Mouse (Mus musculus) midbrain, embryonic 13.5 days (tissue): ENCODE results near the gene Gm27029. TPM values are rescaled to one million over a fixed set of nuclear protein-coding genes. Genes with fewer than 3 reads are reported as not detected.
"Not testable (repeated sequence)": the region's sequence is repeated elsewhere in the genome, so short reads cannot be mapped to it uniquely, and the experiment has no call there.

Source experiments
- ATAC-seq: fragments of 200-750 bp; cut with Nextera tagmentation; 2 replicates; pipeline ENCODE4 v1.8.0; 2017; ENCODE audit warnings: mild to moderate bottlenecking, moderate TSS enrichment, moderate library complexity
- H3K27ac ChIP-seq: fragments of 300-500 bp; sonication (generic); 2 replicates; pipeline ENCODE4 v1.5.1; 2015; ENCODE audit warnings: inconsistent platforms, mild to moderate bottlenecking, moderate library complexity
- H3K27me3 ChIP-seq: fragments of 300-500 bp; sonication (generic); 2 replicates; pipeline ENCODE4 v1.6.1; 2015; ENCODE audit warnings: mild to moderate bottlenecking, inconsistent platforms
- H3K36me3 ChIP-seq: fragments of 300-500 bp; sonication (generic); 2 replicates; pipeline ENCODE4 v1.6.1; 2015; ENCODE audit warnings: mild to moderate bottlenecking, inconsistent platforms
- H3K4me1 ChIP-seq: fragments of 300-500 bp; sonication (generic); replicated peaks from 2 replicates; pipeline ENCODE4 v1.6.1; 2015; ENCODE audit warnings: inconsistent platforms
- H3K4me2 ChIP-seq: fragments of 300-500 bp; sonication (generic); replicated peaks from 2 replicates; pipeline ENCODE4 v1.6.1; 2015; ENCODE audit warnings: moderate library complexity, mild to moderate bottlenecking, inconsistent platforms
- H3K4me3 ChIP-seq: fragments of 300-500 bp; sonication (generic); replicated peaks from 2 replicates; pipeline ENCODE4 v1.5.1; 2015; ENCODE audit warnings: mild to moderate bottlenecking, inconsistent platforms
- H3K9ac ChIP-seq: fragments of 300-500 bp; sonication (generic); replicated peaks from 2 replicates; pipeline ENCODE4 v1.6.1; 2015; ENCODE audit warnings: mild to moderate bottlenecking, inconsistent platforms
- H3K9me3 ChIP-seq: fragments of 300-500 bp; sonication (generic); 2 replicates; pipeline ENCODE4 v1.6.1; 2016; ENCODE audit warnings: mild to moderate bottlenecking, inconsistent platforms
- WGBS: fragments of 180-500 bp; shearing (Covaris S2); methylation state at CpG from one replicate; pipeline ENCODE4 v1.1.7; 2015; 5-methylcytosine and 5-hydroxymethylcytosine counted together
- polyA plus RNA-seq: library from polyadenylated mRNA; unstranded; fragments of >200 nt; fragmentation: Nextera tagmentation; extraction: Ambion mirVana; gene quantifications from 2 replicates; pipeline ENCODE4 v1.2.1, GENCODE M21; 2015

Gene Gm27029
- polyA plus RNA-seq, 1 experiment from 2014 or later: 6.6 TPM

DNA sequence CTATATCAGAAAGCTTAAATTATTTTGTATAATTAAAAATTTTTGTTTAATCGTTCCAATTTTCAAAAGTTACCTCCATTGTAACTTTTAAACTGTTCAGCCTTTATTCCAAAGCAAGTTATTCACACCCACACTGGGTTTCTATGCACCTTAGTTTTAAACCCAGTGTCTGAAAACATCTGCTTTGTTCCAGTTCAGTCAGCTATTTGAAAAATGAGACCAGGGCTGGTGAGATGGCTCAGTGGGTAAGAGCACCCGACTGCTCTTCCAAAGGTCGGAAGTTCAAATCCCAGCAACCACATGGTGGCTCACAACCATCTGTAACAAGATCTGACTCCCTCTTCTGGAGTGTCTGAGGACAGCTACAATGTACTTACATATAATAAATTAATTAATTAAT is 13.4 kb upstream of the Gm27029 start:
- H3K9me3 ChIP-seq, H3K4me3 ChIP-seq, H3K9ac ChIP-seq, H3K27ac ChIP-seq, H3K4me2 ChIP-seq, ATAC-seq, H3K27me3 ChIP-seq, H3K4me1 ChIP-seq: not testable (repeated sequence)
- H3K36me3 ChIP-seq: peaks cover 31% of the 10 kb centered on the region
- WGBS: 65% methylated on average over 3 of the region's 3 CpGs

DNA sequence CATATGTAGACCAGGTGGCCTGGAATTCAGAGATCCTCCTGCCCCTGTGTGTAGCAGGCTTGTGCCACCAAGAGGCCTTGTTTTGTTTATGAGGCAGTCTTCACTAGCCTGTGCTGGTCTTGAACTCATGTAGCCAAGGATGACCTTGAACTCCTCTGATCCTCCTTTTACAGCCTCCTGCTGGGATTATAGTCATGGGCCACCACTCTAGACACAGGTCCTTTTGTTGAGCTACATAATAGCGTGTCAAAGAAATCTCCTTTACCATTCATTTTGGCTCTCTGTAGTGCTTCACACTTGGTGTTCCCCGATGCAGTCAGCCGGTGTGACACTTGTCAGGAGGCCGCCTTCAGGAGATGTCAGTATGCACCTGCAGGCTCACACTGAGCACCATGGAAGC is 12.3 kb upstream of the Gm27029 start:
- Histone ChIP-seq H3K36me3 (peaks cover 39% of the 10 kb centered on the region), H3K4me2 (no peak overlapping the region), H3K27me3 (no peaks in the 10 kb centered on the region), H3K27ac (no peak overlapping the region), H3K4me1 (no peaks in the 10 kb centered on the region), H3K4me3 (no peak overlapping the region), H3K9me3 (no peaks in the 10 kb centered on the region), H3K9ac (no peak overlapping the region)
- no peak for ATAC-seq
- 35% methylated on average over 4 of the region's 4 CpGs for WGBS

DNA sequence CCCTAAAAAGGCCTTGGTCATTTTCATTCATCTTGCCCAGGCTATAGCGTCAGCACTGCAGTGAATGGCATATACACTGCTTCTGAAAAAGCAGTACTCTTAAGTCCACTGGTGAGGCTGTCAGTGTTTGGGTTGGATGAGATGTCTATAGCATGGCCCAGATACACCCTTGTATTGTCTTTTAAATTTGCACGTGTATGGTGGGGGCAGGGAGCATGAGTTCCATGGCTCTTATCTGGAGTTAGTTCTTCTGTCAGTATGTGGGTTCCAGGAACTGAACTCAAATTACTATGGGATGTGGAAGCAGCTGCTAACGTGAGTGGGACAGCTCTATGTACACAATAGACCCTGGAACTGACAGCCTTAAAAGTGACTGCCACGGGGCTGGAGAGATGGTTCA is 11.2 kb upstream of the Gm27029 start:
- 88% methylated on average over 4 of the region's 4 CpGs for WGBS
- H3K27me3 ChIP-seq: no peaks in the 10 kb centered on the region
- no peak overlapping the region for H3K9ac ChIP-seq

DNA sequence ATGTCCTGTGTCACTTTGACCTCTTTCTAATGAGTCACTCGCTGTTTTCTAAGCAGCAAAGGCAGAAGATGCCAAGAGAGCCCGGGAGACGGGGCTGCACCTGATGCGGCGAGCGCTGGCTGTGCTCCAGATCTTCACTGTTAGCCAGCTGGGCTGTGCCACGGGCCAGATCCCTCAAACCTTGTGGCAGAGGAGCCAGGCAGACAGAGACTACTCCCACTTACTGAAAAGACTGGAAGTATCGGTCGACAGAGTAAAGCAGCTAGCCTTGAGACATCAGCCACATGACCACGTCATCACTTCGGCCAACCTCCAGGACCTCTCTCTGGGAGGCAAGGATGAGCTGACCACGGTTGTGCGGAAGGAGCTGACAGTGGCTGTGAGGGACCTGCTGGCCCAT is 8.8 kb upstream of the Gm27029 start:
- Histone ChIP-seq H3K36me3 (peaks cover 66% of the 10 kb centered on the region), H3K9ac (no peak overlapping the region)
- ATAC-seq: no peak

More for the DNA sequence above, 11.2 kb upstream of the Gm27029 start:
- Histone ChIP-seq H3K4me3 (no peak overlapping the region), H3K36me3 (peaks cover 50% of the 10 kb centered on the region), H3K4me2 (no peak overlapping the region), H3K4me1 (no peaks in the 10 kb centered on the region), H3K27ac (no peak overlapping the region), H3K9me3 (no peaks in the 10 kb centered on the region)
- ATAC-seq: no peak

DNA sequence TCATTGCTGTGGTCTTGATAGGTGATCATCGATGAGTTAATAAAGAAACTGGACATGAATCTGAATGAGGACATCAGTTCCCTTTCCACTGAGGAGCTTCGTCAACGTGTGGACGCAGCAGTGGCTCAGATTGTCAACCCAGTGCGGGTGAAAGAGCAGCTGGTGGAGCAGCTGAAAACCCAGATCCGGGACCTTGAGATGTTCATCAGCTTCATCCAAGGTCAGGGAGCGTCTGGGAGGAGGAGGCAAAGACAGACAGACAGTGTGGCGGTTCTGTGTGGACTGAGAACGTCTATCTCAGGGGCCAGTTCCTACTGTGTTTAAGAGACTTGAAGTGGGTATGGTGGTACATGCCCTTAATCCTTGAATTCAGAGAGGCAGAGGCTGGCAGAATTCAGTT is 6.7 kb upstream of the Gm27029 start:
- Histone ChIP-seq H3K36me3 (peaks cover 66% of the 10 kb centered on the region), H3K27me3 (no peaks in the 10 kb centered on the region), H3K4me2 (no peak overlapping the region), H3K9me3 (no peaks in the 10 kb centered on the region), H3K4me1 (peaks cover 11% of the 10 kb centered on the region), H3K4me3 (no peak overlapping the region), H3K9ac (no peak overlapping the region), H3K27ac (no peak overlapping the region)
- WGBS: 92% methylated on average over 9 of the region's 9 CpGs
- no peak for ATAC-seq

More for the DNA sequence above, 8.8 kb upstream of the Gm27029 start:
- Histone ChIP-seq H3K27ac (no peak overlapping the region), H3K27me3 (no peaks in the 10 kb centered on the region), H3K9me3 (no peaks in the 10 kb centered on the region), H3K4me2 (no peak overlapping the region), H3K4me1 (no peaks in the 10 kb centered on the region), H3K4me3 (no peak overlapping the region)
- 92% methylated on average over 13 of the region's 13 CpGs for WGBS

DNA sequence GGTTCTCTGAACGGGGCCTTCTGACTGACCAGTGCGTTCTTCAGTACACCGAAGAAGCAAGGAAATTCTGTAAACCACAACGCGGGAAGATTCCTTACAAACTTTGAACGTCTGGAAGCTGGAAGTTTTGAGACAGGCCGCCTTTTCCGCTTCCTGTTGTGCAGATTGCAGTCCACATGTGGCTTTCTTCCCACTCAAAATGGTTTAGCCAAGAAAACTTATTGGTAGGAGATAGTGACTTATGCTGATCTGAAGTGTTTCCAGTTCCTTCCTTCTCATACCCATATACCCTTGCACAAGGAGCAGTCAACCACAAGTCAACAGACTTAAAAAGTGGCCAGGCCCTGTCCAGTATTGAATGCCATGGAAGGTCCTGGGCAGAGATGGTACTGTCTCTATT is 1.6 kb upstream of the Gm27029 start:
- H3K27ac ChIP-seq: no peak overlapping the region
- WGBS: 77% methylated on average over 8 of the region's 8 CpGs
- ATAC-seq: no peak

DNA sequence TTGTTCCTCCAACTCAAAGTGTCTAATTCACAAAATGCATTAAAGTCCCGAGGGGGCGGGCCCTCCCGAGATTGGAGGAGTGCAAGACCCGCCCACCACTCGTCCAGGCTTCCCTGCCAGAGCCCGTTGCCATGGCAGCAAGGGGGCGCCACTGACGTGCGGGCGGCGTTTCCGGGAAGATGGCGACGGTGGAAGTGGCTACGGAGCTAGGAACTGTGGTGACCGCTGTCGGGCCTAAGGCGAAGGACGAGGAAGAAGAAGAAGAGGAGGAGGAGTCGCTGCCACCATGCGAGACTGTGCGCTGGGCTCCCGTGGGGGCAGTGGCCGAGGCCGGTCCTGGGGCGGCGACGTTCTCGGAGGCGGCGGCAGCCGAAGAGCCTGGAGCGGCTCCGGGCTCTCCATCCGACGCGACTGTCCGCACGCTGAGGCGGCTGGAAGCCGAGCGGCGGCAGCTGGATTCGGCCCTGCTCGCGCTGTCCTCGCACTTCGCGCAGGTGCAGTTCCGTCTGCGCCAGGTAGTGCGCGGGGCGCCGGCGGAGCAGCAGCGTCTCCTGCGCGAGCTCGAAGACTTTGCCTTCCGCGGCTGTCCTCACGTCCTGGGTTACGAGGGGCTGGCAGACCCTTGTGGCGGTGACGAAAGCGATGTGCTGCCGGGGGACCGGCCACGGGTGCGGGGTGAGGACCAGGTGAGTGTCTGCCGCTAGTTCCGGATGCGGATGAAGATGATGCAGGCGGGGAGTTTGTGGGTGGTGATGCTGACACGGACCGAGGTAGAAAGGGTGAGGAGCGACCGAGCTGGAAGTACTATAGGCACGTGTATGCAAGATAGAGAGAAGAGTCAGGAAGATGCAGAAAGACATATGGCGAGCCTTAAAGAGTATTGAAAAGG is 573 bp upstream of the Gm27029 start, which contains the start of the genes Rundc1 and Ptges3l:
Gene Rundc1, plus strand, starts transcription at position 161 of the 889 bp plus-strand sequence.
Gene Ptges3l, minus strand, starts transcription at position 409 of the 889 bp plus-strand sequence.
- Histone ChIP-seq H3K4me2 (peak within 1 kb of the TSS; percentile 94), H3K4me3 (peak within 1 kb of the TSS; percentile 72), H3K4me1 (peaks cover 32% of the 10 kb centered on the region), H3K36me3 (peaks cover 9% of the 10 kb centered on the region), H3K9me3 (no peaks in the 10 kb centered on the region), H3K9ac (peak within 1 kb of the TSS; percentile 77), H3K27me3 (peaks cover 5% of the 10 kb centered on the region; the same call in 1 of the 2 replicates), H3K27ac (peak within 1 kb of the TSS; percentile 84)
- WGBS: under 1% methylated on average over 81 of the region's 81 CpGs
- ATAC-seq: peak; percentile 95

More for the DNA sequence above, 1.6 kb upstream of the Gm27029 start:
- Histone ChIP-seq H3K27me3 (peaks cover 5% of the 10 kb centered on the region; the same call in 1 of the 2 replicates), H3K4me2 (peak overlapping the region; percentile 94), H3K9me3 (no peaks in the 10 kb centered on the region), H3K9ac (peak overlapping the region; percentile 77), H3K4me3 (peak overlapping the region; percentile 72), H3K36me3 (peaks cover 19% of the 10 kb centered on the region), H3K4me1 (peaks cover 32% of the 10 kb centered on the region)

DNA sequence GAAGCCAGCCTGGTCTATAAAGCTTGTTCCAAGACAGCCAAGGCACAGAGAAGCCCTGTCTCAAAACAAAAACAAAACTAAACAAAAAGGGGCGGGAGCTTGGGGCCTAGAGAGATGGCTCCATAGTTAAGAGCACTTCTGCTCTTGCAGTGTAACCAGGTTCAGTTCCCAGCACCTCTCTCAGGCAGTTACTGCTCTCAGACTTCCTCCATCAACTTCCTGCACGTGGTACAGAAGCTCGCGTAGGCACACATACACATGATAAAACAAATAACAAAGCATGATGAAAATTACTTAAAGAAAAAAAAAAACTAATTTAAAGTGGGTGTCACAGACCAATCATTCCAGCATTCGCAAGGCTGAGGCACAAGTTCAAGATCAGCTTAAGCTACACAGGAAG is 4.4 kb downstream of the Gm27029 start:
- 93% methylated on average over 5 of the region's 5 CpGs for WGBS
- Histone ChIP-seq H3K27ac (no peak overlapping the region), H3K36me3 (no peaks in the 10 kb centered on the region), H3K9me3 (no peaks in the 10 kb centered on the region), H3K4me1 (peaks cover 22% of the 10 kb centered on the region), H3K27me3 (peaks cover 5% of the 10 kb centered on the region; the same call in 1 of the 2 replicates), H3K4me3 (no peak overlapping the region), H3K4me2 (no peak overlapping the region), H3K9ac (no peak overlapping the region)
- ATAC-seq: no peak

DNA sequence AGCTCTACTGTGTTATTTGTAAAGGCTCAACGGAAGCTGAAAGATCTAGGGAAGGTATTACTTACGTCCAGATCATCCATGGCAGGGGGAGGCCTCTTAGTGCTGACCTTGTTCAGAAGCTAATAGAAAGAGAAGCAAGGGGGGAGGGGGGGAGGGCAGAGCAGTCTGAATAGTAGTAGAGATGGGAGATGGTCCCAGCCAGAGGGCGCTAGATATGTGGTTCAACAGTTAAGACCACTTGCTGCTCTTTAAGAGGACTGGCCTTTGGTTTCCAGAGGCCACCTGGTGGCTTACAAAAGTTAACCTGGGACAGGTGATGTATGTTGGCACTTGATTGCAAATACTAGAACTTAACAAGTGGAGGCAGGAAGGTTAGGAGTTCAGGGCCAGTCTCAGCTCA is 5.0 kb downstream of the Gm27029 start:
- ATAC-seq: no peak
- Histone ChIP-seq H3K27ac (no peak overlapping the region), H3K4me2 (no peak overlapping the region), H3K36me3 (no peaks in the 10 kb centered on the region), H3K4me3 (no peak overlapping the region), H3K9me3 (no peaks in the 10 kb centered on the region), H3K9ac (no peak overlapping the region), H3K27me3 (peaks cover 5% of the 10 kb centered on the region; the same call in 1 of the 2 replicates), H3K4me1 (peaks cover 24% of the 10 kb centered on the region)
- 26% methylated on average over 3 of the region's 3 CpGs for WGBS

DNA sequence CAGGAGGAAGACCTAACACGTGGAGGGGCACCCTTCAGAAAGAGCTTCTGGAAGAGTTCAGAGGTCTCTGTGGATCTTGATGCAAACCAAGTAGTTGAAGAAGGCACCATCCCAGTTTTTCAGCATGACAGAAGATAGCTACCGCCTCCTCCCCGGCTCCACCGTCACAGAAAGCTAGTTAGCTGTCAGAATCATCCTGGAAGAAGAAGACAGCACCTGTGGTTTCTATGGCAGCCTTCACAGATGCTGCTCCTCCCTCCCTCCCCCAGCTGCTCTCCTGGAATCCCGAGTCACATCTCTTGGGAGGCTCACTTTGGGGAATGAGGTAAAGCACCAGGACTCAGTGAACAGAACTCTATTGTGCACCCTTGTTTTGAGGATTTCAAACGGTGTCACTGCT is 5.6 kb downstream of the Gm27029 start:
- Histone ChIP-seq H3K36me3 (no peaks in the 10 kb centered on the region), H3K4me2 (no peak overlapping the region), H3K4me3 (no peak overlapping the region), H3K9me3 (no peaks in the 10 kb centered on the region), H3K4me1 (peaks cover 18% of the 10 kb centered on the region), H3K9ac (no peak overlapping the region), H3K27ac (no peak overlapping the region), H3K27me3 (peaks cover 5% of the 10 kb centered on the region; the same call in 1 of the 2 replicates)
- no peak for ATAC-seq
- 60% methylated on average over 6 of the region's 6 CpGs for WGBS

DNA sequence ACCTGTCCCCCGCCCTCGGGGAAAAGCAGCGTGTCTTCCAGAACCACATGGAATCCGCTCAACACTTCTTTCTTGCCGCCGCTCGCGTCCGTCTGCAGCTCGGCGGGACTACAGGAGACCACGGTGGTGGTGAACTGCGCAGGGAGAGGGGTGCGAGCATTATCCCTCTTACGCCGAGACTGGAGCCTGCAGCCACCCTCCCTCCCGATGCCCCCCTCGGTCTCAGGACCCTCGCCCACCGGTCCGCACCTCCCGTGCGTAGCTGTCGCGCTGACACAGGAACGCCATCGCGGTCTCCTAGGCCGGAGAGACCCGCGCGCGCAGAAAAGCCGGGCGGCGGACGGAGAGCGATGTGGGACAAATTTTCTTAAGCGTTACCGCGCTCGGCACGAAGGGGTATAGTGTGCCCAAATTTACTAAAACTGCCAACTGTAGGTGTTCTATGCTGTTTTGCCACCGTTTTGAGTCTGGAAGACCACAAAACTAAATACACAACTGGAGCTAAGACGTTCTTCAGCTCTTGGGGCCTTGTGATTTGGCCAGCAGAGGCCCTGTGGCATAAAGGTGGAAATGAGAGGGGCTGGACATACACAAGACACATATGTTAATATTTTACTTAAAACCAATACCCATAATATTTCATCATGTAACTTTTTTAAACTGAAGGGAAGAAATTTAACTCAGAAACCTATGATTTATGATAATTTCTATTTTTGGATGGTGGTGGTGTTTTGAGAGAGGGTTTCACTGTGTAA is 7.3 kb downstream of the Gm27029 start, which contains the start of gene Aarsd1:
Gene Aarsd1, minus strand, starts transcription at position 515 of the 755 bp plus-strand sequence.
- Histone ChIP-seq H3K4me1 (peaks cover 15% of the 10 kb centered on the region), H3K4me3 (peak within 1 kb of the TSS; percentile 81), H3K27me3 (no peaks in the 10 kb centered on the region), H3K27ac (peak within 1 kb of the TSS; percentile 86), H3K4me2 (peak within 1 kb of the TSS; percentile 69), H3K9me3 (no peaks in the 10 kb centered on the region), H3K9ac (peak within 1 kb of the TSS; percentile 90), H3K36me3 (peaks cover 16% of the 10 kb centered on the region)
- WGBS: under 1% methylated on average over 45 of the region's 45 CpGs
- peak; percentile 87 for ATAC-seq
